In the genomic region with DNA sequence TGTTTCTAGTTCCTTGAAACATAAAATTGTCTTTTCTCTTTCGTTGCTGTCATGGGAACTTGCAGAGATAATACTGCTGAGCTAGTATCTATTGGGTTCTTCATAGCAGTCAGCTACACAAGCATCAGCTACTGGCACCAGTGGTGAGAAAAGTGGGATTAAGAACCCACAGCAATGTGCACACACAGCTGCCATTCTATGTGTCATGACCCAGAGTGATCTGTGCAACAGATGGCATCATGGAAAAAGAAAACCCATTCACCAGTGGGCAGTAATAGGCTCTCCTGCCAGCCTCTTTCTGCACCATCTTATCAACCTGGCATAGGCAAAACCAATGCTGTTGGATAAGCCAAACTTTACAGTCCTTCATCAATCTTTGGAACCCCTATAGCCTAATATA, we compare ENCODE assay signal across 26 mouse cellular contexts.
"Had no signal": no experiment of that assay in that cellular context is flagged by ENCODE, and none has a peak within 500 bp of the region (broad histone marks: within the 10 kb centered on the region; RNA-seq: fewer than 3 reads in every experiment).

No protein-coding gene starts in this region.

- H3K36me3 ChIP-seq: embryonic facial prominence, embryonic 10.5 days; embryonic facial prominence, embryonic 12.5 days; embryonic facial prominence, embryonic 13.5 days; embryonic facial prominence, embryonic 15.5 days; forebrain, embryonic 10.5 days; forebrain, embryonic 12.5 days; forebrain, embryonic 15.5 days had no signal

- H3K4me3 ChIP-seq: embryonic facial prominence, embryonic 10.5 days; embryonic facial prominence, embryonic 12.5 days; embryonic facial prominence, embryonic 13.5 days; embryonic facial prominence, embryonic 15.5 days; erythroblast, embryonic 14.5 days; forebrain, embryonic 10.5 days; forebrain, embryonic 12.5 days; forebrain, embryonic 13.5 days; forebrain, embryonic 15.5 days; gastrocnemius, adult 2 months; heart, adult 2 months had no signal

- H3K4me2 ChIP-seq: embryonic facial prominence, embryonic 12.5 days; embryonic facial prominence, embryonic 13.5 days; embryonic facial prominence, embryonic 15.5 days; forebrain, embryonic 12.5 days; forebrain, embryonic 13.5 days; forebrain, embryonic 15.5 days had no signal

- H3K27me3 ChIP-seq: embryonic facial prominence, embryonic 12.5 days; embryonic facial prominence, embryonic 13.5 days; embryonic facial prominence, embryonic 15.5 days; forebrain, embryonic 12.5 days; forebrain, embryonic 13.5 days; forebrain, embryonic 15.5 days had no signal

- DNase-seq: cerebellum, adult 8-10 months; cerebellum, adult 9-10 months; cerebellum, adult 9-11 months; cerebellum, postnatal 10 days; cerebellum, postnatal 14 days; cerebellum, postnatal 25 days; cerebellum, postnatal 36 days; embryo, embryonic 11 days; forebrain, postnatal 0 days; gastrocnemius, adult 2 months; gastrocnemius, postnatal 10 days; gastrocnemius, postnatal 14 days; gastrocnemius, postnatal 25 days; gastrocnemius, postnatal 36 days; heart, adult 11 months; heart, adult 18-20 months; heart, adult 2 months had no signal
